Mouse (Mus musculus) kidney, embryonic 16.5 days (tissue): ENCODE data around the gene Xrcc4. TPM values are rescaled to one million over a fixed set of nuclear protein-coding genes. Genes with fewer than 3 reads are reported as not detected.

ENCODE experiments used
- ATAC-seq: fragments of 200-750 bp; cut with Nextera tagmentation; 2 replicates; pipeline ENCODE4 v1.8.0; 2017; ENCODE audit warnings: moderate TSS enrichment; ENCODE audit not compliant: low FRiP score, low TSS enrichment
- H3K27ac ChIP-seq: fragments of 300-500 bp; sonication (generic); 2 replicates; pipeline ENCODE4 v1.5.1; 2014; ENCODE audit warnings: low read length
- H3K27me3 ChIP-seq: fragments of 300-500 bp; sonication (generic); 2 replicates; pipeline ENCODE4 v1.6.1; 2014; ENCODE audit warnings: low read length, control low read depth, mixed read lengths; ENCODE audit not compliant: insufficient read depth
- H3K36me3 ChIP-seq: fragments of 300-500 bp; sonication (generic); 2 replicates; pipeline ENCODE4 v1.6.1; 2014; ENCODE audit warnings: low read length, control low read depth, mixed read lengths; ENCODE audit not compliant: insufficient read depth
- H3K4me1 ChIP-seq: fragments of 300-500 bp; sonication (generic); 2 replicates; pipeline ENCODE4 v1.6.1; 2014; ENCODE audit warnings: low read length, control low read depth, mixed read lengths; ENCODE audit not compliant: insufficient read depth
- H3K4me2 ChIP-seq: fragments of 300-500 bp; sonication (generic); replicated peaks from 2 replicates; pipeline ENCODE4 v1.6.1; 2014; ENCODE audit warnings: low read depth, low read length
- H3K4me3 ChIP-seq: fragments of 300-500 bp; sonication (generic); 2 replicates; pipeline ENCODE4 v1.5.1; 2014; ENCODE audit warnings: mild to moderate bottlenecking, low read length
- H3K9ac ChIP-seq: fragments of 300-500 bp; sonication (generic); replicated peaks from 2 replicates; pipeline ENCODE4 v1.6.1; 2014; ENCODE audit warnings: low read length
- H3K9me3 ChIP-seq: fragments of 300-500 bp; sonication (generic); 2 replicates; pipeline ENCODE4 v1.6.1; 2016; ENCODE audit warnings: low read length, control low read depth
- WGBS: fragments of 180-500 bp; shearing (Covaris S2); extraction: QIAGEN DNeasy Blood & Tissue Kit; methylation state at CpG from one replicate; pipeline ENCODE4 v1.1.7; 2014; 5-methylcytosine and 5-hydroxymethylcytosine counted together
- polyA plus RNA-seq: library from polyadenylated mRNA; unstranded; fragments of >200 nt; fragmentation: Nextera tagmentation; extraction: Ambion mirVana; gene quantifications from 2 replicates; pipeline ENCODE4 v1.2.1, GENCODE M21; 2015

The Xrcc4 gene
- polyA plus RNA-seq, 1 experiment from 2014 or later, result 14.7 TPM

- Histone ChIP-seq H3K9me3 (no peaks in the 10 kb centered on the region), H3K27me3 (no peaks in the 10 kb centered on the region), H3K36me3 (no peaks in the 10 kb centered on the region), H3K27ac (no peak overlapping the region), H3K4me1 (no peaks in the 10 kb centered on the region), H3K4me3 (no peak overlapping the region), H3K9ac (no peak overlapping the region), H3K4me2 (no peak overlapping the region)
- ATAC-seq, result no peak
- 40% methylated on average over 3 of the region's 3 CpGs for WGBS
Observed at GRCm38 (mm10) chr13:89797721-89798120, 291.7 kb downstream of the Xrcc4 start.

- H3K27me3 ChIP-seq, result no peaks in the 10 kb centered on the region
- ATAC-seq, result no peak
- H3K36me3 ChIP-seq, result no peaks in the 10 kb centered on the region
- H3K4me1 ChIP-seq, result no peaks in the 10 kb centered on the region
- no peak overlapping the region for H3K9ac ChIP-seq
- no peak overlapping the region for H3K4me2 ChIP-seq
- H3K27ac ChIP-seq, result no peak overlapping the region
- 45% methylated on average over 5 of the region's 5 CpGs for WGBS
- H3K9me3 ChIP-seq, result no peaks in the 10 kb centered on the region
- H3K4me3 ChIP-seq, result no peak overlapping the region
Observed at GRCm38 (mm10) chr13:89791475-89791874, 297.9 kb downstream of the Xrcc4 start.

- Histone ChIP-seq H3K27ac (no peak overlapping the region), H3K27me3 (no peaks in the 10 kb centered on the region), H3K4me3 (no peak overlapping the region), H3K36me3 (no peaks in the 10 kb centered on the region), H3K4me1 (no peaks in the 10 kb centered on the region), H3K9me3 (no peaks in the 10 kb centered on the region), H3K4me2 (no peak overlapping the region), H3K9ac (no peak overlapping the region)
- ATAC-seq, result no peak
- 63% methylated on average over 2 of the region's 2 CpGs for WGBS
Observed at GRCm38 (mm10) chr13:89782886-89783285, 306.5 kb downstream of the Xrcc4 start.

GRCm38 (mm10) chr13:89780276-89780675 is 309.1 kb downstream of the Xrcc4 start:
- Histone ChIP-seq H3K36me3 (no peaks in the 10 kb centered on the region), H3K27ac (no peak overlapping the region), H3K9ac (no peak overlapping the region), H3K27me3 (no peaks in the 10 kb centered on the region), H3K9me3 (no peaks in the 10 kb centered on the region), H3K4me1 (no peaks in the 10 kb centered on the region), H3K4me3 (no peak overlapping the region), H3K4me2 (no peak overlapping the region)
- WGBS, result 62% methylated on average over 3 of the region's 3 CpGs
- ATAC-seq, result no peak

GRCm38 (mm10) chr13:89779208-89779911 is 310.0 kb downstream of the Xrcc4 start:
- Histone ChIP-seq H3K27ac (no peak overlapping the region), H3K36me3 (no peaks in the 10 kb centered on the region), H3K9ac (no peak overlapping the region), H3K4me2 (no peak overlapping the region), H3K4me3 (no peak overlapping the region), H3K27me3 (no peaks in the 10 kb centered on the region), H3K9me3 (no peaks in the 10 kb centered on the region), H3K4me1 (no peaks in the 10 kb centered on the region)
- WGBS, result 61% methylated on average over 7 of the region's 7 CpGs
- ATAC-seq, result 0 out of 2 replicates have a peak, but pooled peaks have one; percentile 49

GRCm38 (mm10) chr13:89777764-89778163 is 311.6 kb downstream of the Xrcc4 start:
- no peaks in the 10 kb centered on the region for H3K4me1 ChIP-seq
- no peak for ATAC-seq
- H3K9ac ChIP-seq, result no peak overlapping the region
- H3K4me3 ChIP-seq, result no peak overlapping the region
- no peaks in the 10 kb centered on the region for H3K27me3 ChIP-seq
- 82% methylated on average over 1 of the region's 1 CpGs for WGBS
- H3K27ac ChIP-seq, result no peak overlapping the region
- H3K4me2 ChIP-seq, result no peak overlapping the region
- H3K9me3 ChIP-seq, result no peaks in the 10 kb centered on the region
- H3K36me3 ChIP-seq, result no peaks in the 10 kb centered on the region

GRCm38 (mm10) chr13:89777146-89777545 is 312.3 kb downstream of the Xrcc4 start:
- no peaks in the 10 kb centered on the region for H3K27me3 ChIP-seq
- H3K9ac ChIP-seq, result no peak overlapping the region
- no peak overlapping the region for H3K4me2 ChIP-seq
- no peak for ATAC-seq
- no peak overlapping the region for H3K4me3 ChIP-seq
- no peaks in the 10 kb centered on the region for H3K9me3 ChIP-seq
- no peaks in the 10 kb centered on the region for H3K36me3 ChIP-seq
- 75% methylated on average over 1 of the region's 1 CpGs for WGBS
- H3K4me1 ChIP-seq, result no peaks in the 10 kb centered on the region
- H3K27ac ChIP-seq, result no peak overlapping the region

GRCm38 (mm10) chr13:89766551-89766950 is 322.9 kb downstream of the Xrcc4 start:
- Histone ChIP-seq H3K9ac (no peak overlapping the region), H3K27me3 (no peaks in the 10 kb centered on the region), H3K4me2 (no peak overlapping the region), H3K36me3 (no peaks in the 10 kb centered on the region), H3K27ac (no peak overlapping the region), H3K4me1 (no peaks in the 10 kb centered on the region), H3K4me3 (no peak overlapping the region), H3K9me3 (no peaks in the 10 kb centered on the region)
- no peak for ATAC-seq
- WGBS, result 65% methylated on average over 1 of the region's 1 CpGs

GRCm38 (mm10) chr13:89765966-89766365 is 323.4 kb downstream of the Xrcc4 start:
- Histone ChIP-seq H3K9ac (no peak overlapping the region), H3K36me3 (no peaks in the 10 kb centered on the region), H3K27ac (no peak overlapping the region), H3K27me3 (no peaks in the 10 kb centered on the region), H3K4me2 (no peak overlapping the region), H3K4me3 (no peak overlapping the region), H3K4me1 (no peaks in the 10 kb centered on the region), H3K9me3 (no peaks in the 10 kb centered on the region)
- WGBS, result 82% methylated on average over 3 of the region's 3 CpGs
- ATAC-seq, result no peak

- no peak overlapping the region for H3K4me2 ChIP-seq
- no peaks in the 10 kb centered on the region for H3K9me3 ChIP-seq
- no peaks in the 10 kb centered on the region for H3K4me1 ChIP-seq
- H3K27ac ChIP-seq, result no peak overlapping the region
- H3K36me3 ChIP-seq, result no peaks in the 10 kb centered on the region
- WGBS, result 81% methylated on average over 3 of the region's 3 CpGs
- no peaks in the 10 kb centered on the region for H3K27me3 ChIP-seq
- no peak for ATAC-seq
- no peak overlapping the region for H3K9ac ChIP-seq
- no peak overlapping the region for H3K4me3 ChIP-seq
Observed at GRCm38 (mm10) chr13:89762339-89762738, 327.1 kb downstream of the Xrcc4 start.
